Mouse (Mus musculus) T-helper 17 cell (primary cell): ENCODE data around the gene 4933428M09Rik.
"Not testable (repeated sequence)": the region's sequence is repeated elsewhere in the genome, so short reads cannot be mapped to it uniquely, and the experiment has no call there.

ENCODE experiments used
- in situ Hi-C, 2 experiments: fragments of 300-600 bp; cut with MboI, MseI; formaldehyde crosslinking; loops; 1 replicate in 1 of 2; 2 replicates in 1 of 2; pipeline ENCODE4 v1.15.1; 2025; ENCODE audit warnings: high pct_unique_total_duplicates in 2 of 2

The 4933428M09Rik gene

DNA sequence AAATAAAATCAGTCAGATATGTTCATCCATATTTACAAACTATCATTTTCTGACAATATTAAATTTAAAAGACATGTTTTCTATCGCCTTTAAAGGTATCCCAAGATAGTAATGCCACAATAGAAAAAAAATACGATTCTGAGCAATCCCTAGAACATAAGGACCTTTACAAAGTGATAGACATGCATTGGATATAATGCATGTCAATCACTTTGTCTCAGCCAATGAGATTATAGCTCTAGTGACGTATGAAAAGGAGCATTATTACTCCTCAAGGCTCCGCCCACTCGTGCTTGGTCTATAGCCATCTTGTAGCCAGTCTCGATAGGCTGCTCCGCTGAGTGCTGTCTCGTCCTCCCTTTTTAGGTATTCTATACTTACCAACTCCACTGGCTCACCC is at the start of gene 4933428M09Rik:
Gene 4933428M09Rik, plus strand, starts transcription at position 301 of the 400 bp plus-strand sequence.
- in situ Hi-C loops, result no loop called here

DNA sequence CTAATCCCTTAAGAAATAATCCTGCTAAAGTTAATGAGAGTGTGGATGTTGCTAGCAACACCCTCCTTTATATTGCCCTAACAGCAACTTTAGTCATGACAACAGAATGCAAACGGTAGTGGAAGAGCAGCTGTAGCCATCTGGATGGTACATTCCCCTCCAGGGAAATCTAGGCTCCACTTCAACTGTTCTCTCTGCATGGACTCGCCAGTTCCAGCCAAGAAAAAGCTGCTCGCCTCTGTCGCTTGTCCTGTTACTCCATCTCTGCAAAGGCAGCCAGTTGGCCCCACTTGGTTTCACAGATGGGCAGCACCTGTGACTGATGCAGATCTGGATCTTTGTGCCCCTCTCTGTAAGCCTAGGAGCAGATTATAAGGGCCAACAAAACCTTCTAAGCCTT is 45.0 kb upstream of the 4933428M09Rik start:
- in situ Hi-C loops, result loop anchor here in 1 of 2 experiments (10.0 kb wide), 1 partner anchor 1599 kb away; no protein-coding TSS in a partner anchor

DNA sequence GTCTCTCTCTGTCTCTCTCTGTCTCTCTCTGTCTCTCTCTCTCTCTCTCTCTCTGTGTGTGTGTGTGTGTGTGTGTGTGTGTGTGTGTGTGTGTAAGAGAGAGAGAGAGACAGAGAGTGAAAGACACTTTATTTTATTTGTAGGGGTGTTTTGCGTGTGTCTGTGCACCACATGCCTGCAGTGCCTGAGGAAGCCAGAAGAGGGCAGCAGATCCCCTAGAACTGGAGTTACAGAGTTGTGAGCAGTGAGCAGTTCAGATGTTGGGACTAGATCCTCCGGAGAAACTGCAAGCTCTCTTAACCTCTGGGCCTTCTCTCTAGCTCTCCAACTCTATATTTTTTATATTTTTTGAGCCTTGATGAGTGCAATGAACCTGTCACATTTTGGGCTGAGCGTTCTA is 12.5 kb downstream of the 4933428M09Rik start:
- in situ Hi-C loops, result not testable (repeated sequence)

DNA sequence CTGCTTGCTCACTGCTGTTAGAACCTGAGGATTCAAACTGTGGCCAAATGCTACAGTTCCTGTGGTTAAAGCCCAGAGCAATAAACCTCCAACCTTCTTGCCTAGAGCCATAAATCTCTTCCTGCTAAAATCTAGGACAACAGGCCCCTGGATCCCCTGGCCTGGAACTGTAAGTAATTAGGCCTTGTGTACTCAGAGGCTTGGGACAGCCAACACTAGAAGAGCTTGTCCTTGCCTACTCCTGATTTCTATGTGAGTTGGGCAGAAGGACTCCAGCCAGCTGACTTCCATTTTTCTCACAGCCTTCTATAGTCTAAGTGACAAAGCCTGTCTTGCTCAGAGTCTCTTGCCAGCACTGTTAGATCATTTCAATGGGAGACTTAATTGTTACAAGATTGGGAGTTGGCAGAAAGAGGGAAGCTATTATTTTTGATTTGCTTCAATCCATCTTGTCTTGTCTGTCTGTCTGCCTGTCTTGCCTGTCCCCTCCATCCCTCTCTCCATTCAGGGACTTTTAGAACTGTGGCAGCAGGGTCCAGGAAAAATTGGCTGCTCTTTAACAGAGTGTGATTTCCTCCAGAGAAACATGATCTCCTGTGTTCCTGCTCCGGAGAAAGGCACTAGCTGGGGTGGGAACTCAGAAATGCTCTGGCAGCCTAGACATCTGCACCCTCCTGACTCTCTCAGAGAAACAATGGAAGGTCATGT is 15.7 kb downstream of the 4933428M09Rik start:
- in situ Hi-C loops, result no loop called here

DNA sequence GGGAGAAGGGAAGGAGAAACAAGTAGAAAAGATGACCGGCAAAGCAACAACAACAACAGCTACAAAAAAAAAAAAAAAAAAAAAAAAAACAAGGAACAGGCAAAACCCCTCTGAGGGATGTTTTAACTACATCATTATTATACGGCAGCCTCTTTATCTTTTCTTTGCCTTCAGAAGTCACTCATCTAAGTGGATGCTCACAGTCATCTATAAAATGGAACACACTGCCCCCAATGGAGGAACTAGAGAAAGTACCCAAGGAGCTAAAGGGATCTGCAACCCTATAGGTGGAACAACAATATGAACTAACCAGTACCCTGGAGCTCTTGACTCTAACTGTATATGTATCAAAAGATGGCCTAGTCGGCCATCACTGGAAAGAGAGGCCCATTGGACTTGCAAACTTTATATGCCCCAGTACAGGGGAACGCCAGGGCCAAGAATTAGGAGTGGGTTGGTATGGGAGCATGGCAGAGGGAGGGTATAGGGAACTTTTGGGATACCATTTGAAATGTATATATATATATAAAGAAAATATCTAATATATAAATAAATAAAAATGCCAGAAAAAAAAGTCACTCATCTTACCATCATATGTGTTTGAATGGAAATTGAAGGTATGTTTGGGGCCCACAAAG is 30.3 kb downstream of the 4933428M09Rik start:
- in situ Hi-C loops, result not testable (repeated sequence)

DNA sequence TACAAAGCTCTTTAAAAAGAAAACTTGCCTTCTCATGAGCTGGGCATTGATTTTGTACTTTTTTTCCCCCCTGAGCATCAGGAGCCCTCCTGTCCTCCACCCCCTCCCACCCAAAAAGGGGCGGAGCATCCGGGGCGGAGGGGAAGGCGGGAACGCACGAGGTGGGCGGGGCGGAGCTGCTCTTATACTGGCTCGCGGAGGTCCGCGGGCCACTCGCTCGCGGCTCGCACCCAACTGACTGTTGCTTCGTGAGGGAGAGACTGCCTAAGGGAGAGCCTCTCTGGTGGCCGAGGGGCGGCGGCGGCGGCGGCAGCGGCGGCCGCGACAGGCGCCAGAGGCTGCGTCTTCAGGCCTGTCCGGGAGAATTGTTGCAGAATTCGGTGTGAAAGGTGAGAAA is 30.8 kb downstream of the 4933428M09Rik start, which contains the start of gene Mum1l1:
Gene Mum1l1, plus strand, starts transcription at position 214 of the 397 bp plus-strand sequence.
- in situ Hi-C loops, result no loop called here

DNA sequence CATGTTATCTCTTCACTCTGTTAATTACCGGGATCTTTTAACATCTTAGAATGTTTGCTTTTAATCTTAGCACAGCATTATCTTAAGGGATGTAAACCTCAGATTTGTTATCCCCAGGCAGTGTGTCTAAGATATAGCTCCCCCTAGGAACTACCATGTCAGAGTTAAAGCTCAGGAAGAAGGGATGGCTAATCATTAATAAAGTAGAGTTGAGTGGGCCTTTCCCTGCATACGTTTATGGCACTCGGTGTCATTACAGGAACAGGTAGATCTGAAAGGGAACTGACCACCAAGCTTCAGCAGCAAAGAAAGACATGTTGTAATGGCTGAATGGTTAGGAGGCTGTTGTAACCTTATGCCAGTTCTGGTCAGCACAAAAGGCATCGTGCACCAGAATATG is 35.7 kb downstream of the 4933428M09Rik start:
- in situ Hi-C loops, result no loop called here

DNA sequence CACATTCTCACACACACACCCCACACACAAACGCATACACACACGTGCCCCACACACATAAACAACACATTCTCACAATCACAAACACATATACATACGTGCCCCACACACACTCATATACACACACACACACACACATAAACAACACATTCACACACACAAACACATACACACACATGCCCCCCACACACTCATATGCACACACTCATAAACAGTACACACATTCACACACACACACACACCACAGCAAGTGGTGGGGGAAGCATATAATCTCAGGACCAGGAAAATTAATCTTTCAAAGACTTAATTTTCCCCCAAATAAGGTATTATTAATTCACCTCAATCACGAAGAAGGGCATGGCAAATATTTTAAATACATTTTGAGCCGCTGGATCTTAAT is 37.4 kb downstream of the 4933428M09Rik start:
- in situ Hi-C loops, result no loop called here

DNA sequence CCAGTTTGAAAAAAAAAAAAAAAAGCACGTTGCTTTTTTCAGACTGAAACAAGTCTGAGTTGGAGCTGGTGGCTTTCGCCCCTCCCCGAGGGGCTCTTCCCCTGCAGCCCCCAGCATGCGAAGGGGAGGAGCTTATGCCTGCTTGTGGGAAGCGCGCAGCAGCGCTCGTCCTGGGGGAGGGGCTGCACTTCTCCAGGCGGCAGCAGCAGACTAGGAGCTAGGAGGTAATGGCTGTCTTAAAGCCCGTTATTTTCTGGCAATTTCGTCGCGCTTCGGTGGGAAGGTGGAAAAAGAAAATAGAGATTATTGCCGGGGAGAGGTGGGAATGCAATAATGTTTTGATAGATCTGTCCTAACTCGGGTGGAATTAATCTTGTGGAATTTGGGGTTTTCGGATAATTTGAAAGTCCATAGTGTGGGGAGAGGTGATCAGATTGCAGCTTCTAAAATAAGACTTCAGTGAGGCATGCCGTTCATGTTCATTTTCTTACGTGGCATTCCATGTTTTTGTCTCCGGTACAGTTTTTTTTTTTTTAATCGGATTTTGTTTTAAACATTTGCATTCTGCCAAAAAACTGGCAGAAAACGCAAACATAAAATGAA is 38.1 kb downstream of the 4933428M09Rik start:
- in situ Hi-C loops, result no loop called here

DNA sequence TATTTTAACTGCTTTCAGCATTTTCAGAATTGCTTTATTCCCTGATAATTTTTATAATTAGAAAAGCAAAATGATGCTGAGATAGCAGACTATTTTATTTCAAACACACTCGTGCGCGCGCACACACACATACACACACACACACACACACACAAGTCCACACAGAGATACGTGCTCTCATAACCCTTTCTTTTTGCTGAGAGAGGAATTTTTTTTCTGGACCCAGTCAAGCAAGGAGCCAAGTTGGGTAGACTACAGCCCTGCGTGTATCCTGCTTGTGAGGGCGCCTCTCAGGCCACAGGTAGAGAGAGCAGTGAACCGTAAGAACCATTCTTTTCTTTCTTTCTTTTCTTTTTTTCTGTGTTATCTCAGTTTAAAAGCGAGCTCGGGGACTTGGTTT is 38.7 kb downstream of the 4933428M09Rik start:
- in situ Hi-C loops, result no loop called here

DNA sequence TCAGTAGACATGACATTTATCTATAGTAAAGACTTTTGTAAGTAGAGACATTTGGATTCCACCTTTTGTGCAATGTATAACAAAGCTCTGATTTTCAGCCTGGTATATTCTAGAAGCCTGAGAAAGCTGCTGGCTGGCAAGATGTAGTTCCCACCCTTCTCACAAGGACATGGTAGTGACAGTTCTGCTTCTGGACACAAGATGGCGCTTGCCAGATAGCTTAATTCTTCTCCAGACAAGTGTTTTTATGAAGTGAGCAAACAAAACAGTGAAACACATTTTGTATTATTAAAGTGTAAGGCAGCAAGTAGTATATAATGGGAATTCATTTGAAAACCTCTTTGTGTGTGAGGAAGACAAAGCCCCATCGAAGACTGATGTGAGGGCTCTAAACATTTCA is 40.0 kb downstream of the 4933428M09Rik start:
- in situ Hi-C loops, result no loop called here

DNA sequence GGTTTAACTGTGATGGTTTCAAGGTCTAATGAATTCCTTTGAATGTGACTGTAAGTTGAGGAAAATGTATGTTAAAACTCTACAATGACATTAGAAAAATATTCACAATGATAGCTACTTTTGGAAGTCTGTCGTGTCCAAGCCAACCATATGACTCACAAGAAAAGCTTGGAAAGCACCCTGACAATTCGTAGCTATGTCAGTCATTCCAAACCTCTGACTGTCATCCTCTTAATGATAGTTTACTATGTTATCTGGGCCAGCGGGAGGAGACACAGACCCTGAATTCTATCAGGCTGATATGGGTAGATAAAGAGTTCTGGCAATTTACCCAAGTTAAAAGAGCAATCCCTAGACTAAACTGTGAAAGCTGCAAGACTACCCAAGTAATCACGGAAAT is 41.8 kb downstream of the 4933428M09Rik start:
- in situ Hi-C loops, result no loop called here

DNA sequence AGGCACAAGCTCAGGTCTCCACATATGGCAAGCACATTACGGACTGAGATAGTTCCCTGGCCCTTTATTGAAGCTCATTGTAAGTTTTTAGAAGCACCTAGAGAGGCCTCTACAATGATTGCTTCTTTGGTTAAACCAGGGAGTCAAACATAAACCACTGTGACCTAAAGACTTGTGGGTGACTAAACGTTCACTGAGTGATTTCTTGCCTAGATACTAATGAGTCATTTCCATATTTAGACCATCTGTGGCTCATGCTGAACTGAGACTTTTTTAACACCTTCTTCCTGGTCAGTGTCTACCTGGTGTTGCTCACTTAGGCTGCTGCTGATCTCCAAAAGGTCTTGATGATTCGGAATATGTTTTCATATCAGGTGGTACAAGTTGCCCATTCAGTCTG is 42.9 kb downstream of the 4933428M09Rik start:
- in situ Hi-C loops, result no loop called here
